Mouse (Mus musculus) ES-Bruce4 (cell line): ENCODE data around the gene Shroom3.

Experiments
- CTCF ChIP-seq: IDR thresholded peaks from one replicate; pipeline ENCODE4 v1.8.1; 2011; ENCODE audit warnings: low read depth, low read length
- EP300 ChIP-seq: IDR thresholded peaks from 2 replicates; pipeline ENCODE4 v1.6.1; 2011; ENCODE audit warnings: low read depth, low read length; ENCODE audit not compliant: insufficient read depth
- POLR2A ChIP-seq: IDR thresholded peaks from one replicate; pipeline ENCODE4 v1.8.1; 2011; ENCODE audit warnings: low read length; ENCODE audit not compliant: insufficient read depth

- TF ChIP-seq CTCF: no peak
- TF ChIP-seq EP300: no peak
- TF ChIP-seq POLR2A: no peak
Observed at GRCm38 (mm10) chr5:92773821-92774220, 90.6 kb downstream of the Shroom3 start.
